Mouse (Mus musculus) MN1 (cell line): ENCODE data around the gene Mterf2.

Source experiments
- DNase-seq: peaks from one replicate; pipeline ENCODE4 v3.0.0-alpha.2; 2016; ENCODE audit warnings: low spot score

Mterf2 gene

GRCm38 (mm10) chr10:85127395-85128287 is at the start of gene Mterf2:
Gene Mterf2, minus strand, starts transcription at chr10:85128027.
- peak; percentile 98 for DNase-seq

DNA sequence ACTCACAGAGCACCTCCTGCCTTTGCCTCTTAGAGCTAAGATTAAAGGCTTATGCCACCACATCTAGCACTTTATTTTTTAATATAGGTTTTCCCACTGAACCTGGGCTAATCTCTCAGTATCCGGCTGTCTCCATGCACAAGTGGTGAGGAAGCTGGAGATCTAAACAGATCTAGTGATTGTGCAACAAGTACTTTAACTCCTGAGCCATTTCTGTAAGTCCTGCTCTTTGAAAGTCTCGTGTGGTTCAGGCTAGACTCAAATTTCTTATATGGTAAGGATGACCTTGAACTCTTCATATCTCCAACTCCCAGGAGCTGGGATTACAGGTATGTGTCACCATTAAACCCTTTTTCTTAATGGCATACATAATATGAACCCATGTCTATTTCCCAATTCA is 48.8 kb upstream of the Mterf2 start:
- DNase-seq, result no peak

DNA sequence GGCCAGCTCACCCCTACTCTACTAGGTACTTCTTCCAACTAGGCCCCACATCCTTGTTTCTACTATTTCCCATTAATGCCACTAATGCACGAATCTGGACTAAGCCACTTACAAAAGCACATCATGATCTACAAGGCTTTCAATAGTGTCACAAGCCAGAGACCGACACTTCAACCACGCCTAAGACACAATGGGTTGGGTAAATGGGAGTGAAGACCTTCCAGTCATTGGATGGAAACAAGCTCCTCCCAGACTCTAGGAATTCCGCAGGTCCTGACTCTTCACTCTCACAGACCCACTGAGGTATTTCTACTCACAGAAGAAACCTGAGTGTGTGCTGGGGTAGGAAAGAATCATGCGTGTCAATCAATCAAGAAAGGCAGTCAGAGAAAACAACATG is 37.5 kb upstream of the Mterf2 start:
- DNase-seq, result no peak

DNA sequence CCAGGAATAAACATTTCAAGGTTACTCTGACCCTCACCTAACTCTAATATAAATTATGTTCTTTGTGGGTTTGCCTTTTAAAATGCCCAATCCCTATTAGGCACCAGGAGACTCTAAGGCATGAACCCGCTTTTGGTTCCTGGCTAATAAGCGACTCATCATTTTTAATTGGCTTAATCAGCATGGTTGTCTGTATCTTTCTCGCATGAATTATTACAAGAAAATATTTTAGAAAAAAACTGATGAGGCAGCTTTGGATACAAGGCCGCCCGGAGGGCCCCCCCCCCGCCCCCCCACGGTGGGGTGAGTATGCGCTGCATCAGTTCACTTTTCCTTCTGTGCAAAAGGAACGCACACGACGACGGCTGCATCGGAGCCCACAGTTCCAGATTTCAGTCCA is 37.0 kb upstream of the Mterf2 start:
- DNase-seq, result no peak

- DNase-seq, result peak; percentile 82
Measured at GRCm38 (mm10) chr10:85161745-85162351, 34.0 kb upstream of the Mterf2 start.

DNA sequence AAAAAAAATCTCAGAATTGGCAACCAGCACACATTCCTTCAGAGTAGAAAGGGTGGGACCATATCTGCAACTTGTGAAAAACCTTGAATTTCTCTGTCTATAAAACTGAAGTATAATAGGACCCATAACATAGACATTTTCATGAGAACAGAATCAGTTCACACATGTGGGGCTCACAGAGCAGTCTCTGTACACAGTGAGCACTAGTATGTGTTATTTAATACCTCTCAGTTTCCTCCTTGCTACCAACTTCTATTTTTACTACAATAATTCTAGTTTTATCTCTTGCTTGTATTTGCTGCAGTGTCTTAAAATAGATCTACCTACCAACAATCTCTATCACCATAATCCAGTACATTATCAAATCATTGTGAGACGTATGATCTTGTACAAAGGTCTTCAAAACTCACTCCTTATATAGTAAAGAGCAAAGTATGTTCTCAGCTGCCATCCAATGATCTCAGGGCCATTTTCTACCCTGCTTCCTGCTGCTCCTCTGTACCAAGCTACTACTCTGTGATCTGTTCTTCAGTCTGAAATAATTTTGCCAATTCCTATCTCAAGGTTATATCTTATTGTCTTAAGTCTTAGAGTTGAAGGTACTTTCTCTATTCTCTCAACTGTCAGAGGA is 32.3 kb upstream of the Mterf2 start:
- no peak for DNase-seq

GRCm38 (mm10) chr10:85157451-85157850 is 29.6 kb upstream of the Mterf2 start:
- no peak for DNase-seq

DNA sequence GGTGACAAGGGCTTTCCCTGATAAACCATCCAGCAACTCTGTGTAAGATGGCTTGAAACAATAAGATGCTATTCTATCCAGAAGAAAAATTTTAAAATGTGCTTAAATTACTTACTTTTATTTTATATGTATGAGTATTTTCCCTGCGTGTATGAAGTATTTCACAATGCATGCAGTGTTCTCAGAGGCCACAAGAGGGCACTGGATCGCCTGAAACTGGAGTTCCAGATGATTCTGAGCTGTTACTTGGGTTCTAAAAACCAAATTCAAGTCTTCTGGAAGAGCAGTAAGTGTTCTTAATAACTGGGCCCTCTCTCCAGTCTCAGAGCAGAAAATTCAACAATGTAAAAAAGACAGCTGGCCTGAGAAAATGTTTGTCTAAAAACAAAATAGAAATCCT is 26.4 kb upstream of the Mterf2 start:
- peak; percentile 70 for DNase-seq

DNA sequence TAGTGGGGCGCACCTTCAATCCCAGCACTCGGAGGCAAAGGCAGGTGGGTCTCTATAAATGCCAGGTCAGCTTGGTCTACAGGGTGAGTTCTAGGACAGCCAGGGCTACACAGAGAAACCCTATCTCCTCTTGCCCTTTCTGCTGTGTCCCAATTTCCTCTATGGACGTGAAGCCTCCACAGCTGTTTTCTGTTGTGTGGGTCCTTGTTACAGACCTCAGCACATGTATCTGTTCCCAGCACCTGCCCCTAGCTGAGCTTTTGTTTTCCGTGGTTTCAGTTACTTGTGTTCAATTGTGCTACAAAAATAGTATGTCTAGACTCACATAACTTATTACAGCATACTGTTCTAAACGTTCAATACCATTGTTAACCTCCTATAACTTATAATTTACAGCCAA is 21.4 kb upstream of the Mterf2 start:
- DNase-seq, result no peak

DNA sequence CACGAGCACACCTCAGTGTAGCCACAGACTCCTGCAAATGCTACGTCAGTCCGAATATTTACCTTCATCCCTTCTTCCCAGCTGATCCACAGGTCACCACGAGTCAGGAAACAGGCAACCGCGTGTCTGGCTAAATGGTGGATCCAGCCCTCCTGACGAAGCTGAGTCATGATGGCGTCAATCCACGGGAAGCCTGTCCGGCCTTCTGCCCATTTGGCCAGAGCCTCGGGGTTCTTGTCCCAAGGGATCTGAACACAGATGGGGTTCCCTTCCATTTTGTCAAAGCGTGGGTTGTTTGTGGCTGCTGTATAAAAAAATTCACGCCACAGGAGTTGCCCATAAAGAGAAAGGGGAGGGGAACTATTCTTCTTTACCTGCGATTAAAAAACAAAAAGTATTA is 18.5 kb upstream of the Mterf2 start:
- no peak for DNase-seq

DNA sequence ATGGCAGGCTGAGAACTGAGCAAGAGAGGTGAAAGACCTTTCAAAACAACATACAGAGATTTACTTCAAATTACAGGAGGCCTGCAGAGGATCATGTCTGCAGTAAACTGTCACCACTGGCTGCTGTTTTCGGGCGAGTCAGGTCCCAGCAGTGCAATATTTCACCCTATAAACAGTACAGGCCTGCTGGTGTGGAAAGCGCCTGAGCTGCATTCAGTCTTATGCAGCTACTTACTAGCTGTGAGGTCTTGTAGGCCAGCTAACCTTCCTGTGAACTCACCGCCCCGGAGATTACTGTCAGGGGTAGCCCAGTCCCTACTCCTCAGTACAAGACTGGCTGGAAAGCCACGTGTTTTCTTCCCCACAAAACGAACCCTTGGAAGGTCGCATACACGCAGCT is 13.6 kb upstream of the Mterf2 start:
- peak; percentile 52 for DNase-seq

DNA sequence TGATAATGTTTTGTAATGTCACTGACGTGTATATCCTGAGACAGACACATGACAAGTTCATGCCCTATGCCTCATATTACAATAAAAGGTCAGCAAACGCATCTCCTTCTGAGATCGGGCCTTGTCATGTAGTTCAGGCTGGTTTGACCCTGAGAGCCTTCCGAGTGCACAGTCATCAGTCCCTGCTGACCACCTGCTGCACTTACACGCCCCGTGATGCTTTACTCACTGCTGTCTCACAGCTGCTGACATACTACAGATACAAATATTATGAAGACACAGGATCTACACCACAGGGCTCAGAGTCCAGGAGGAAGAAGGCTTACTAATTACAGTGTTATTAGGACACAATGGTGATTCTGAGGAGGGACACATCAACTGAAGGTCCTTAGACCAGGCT is 8.7 kb upstream of the Mterf2 start:
- no peak for DNase-seq

GRCm38 (mm10) chr10:85128453-85128852 is 626 bp upstream of the Mterf2 start:
- no peak for DNase-seq

GRCm38 (mm10) chr10:85125184-85125583 is 2.6 kb downstream of the Mterf2 start:
- DNase-seq, result no peak

DNA sequence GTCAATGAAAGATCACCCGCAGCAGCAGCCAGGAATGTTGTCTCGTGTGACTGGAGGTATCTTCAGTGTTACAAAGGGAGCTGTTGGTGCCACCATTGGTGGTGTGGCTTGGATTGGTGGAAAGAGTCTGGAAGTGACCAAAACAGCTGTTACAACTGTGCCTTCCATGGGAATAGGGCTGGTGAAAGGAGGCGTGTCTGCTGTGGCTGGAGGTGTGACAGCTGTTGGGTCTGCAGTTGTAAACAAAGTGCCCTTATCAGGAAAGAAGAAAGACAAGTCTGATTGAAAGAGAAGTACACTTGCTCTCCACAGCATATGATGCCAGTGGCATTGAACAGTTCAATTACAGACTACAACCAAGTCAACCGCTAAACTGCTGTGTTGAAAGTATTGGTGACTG is 13.4 kb downstream of the Mterf2 start:
- no peak for DNase-seq

- peak; percentile 68 for DNase-seq
Measured at GRCm38 (mm10) chr10:85103085-85103885, 24.5 kb downstream of the Mterf2 start.

DNA sequence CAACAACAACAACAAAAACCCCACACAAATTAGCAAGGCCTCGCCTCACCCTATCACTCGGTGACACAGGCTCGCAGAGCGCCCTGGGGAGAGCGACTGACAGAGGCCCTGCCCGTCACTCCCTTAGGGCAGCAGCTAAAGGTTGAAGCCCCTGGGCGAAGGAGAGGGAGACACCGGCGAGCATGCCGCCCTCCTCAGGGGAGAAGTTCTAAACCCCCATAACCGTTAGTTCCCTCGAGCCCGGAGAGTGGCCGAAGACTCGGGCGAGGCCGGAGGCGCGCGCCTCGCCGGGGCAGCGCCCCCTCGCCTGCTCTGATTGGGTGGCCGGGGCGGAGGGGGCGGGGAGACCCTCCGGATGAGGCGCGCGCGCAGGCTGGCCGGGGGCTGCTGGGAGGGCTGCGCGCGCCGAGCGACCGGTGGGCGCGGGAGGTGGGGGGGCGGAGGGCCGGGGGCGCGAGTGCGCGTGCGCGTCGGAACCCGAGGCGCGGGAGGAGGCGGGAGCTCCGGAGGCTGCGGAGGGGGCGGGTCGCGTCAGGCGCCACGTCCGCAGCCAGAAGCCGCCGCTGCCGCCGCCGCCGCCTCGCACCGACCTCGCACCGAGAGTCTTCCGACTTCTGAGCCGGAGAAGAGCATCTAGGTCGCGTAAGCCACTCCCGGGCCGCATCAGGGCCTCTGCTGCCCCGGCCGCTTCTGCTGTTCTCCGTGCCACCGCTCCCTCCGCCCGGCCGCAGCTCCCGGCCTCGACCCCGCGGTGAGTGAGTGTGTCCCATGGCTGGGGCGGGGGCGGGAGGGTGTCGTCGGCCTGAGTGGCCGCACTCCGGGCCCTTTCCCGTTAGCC is 25.4 kb downstream of the Mterf2 start, which contains the start of the genes Fhl4 and Tmem263:
Fhl4 (minus strand) TSS at position 249 of the 838 bp plus-strand sequence.
Tmem263 (plus strand) TSS at position 381 of the 838 bp plus-strand sequence.
- DNase-seq, result peak; percentile 95

- peak; percentile 43 for DNase-seq
Measured at GRCm38 (mm10) chr10:85101841-85102240, 26.0 kb downstream of the Mterf2 start.

DNA sequence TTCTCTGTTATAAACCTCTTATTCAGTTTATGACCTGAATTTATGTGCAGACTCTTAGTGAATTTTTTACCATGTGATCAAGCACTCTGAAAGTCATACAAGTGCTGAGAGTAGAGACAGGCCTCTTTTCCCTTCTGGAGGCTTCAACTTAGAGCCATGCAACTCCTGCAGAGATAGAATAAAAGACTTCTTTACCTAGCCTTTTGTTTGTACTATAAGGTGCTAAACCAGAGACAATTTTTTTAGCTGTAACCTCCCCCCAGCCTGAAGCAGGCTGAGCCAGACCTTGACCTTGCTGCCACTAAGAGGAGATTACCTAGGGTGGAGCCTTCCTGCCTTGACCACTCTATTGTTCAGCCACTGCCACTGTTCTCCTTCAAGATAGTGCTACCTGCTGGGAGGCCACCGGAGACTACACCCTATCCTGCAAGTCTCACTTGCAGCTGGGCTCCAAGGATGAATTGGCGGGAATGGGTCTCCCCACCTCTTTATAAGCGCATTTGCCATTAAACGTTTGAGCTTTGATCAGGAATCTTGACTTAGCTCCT is 56.1 kb downstream of the Mterf2 start:
- no peak for DNase-seq
